Mouse (Mus musculus) heart, adult 2 months (tissue): ENCODE data around the gene Lins1.
A peak's percentile ranks its signal among the peaks of the same experiment; 100 is the strongest.

ENCODE experiments used
- CTCF ChIP-seq: fragments of 200-600 bp; IDR thresholded peaks from 2 replicates; pipeline ENCODE4 v1.8.1; 2022; ENCODE audit warnings: antibody characterized with exemption, mild to moderate bottlenecking, moderate library complexity
- POLR2A ChIP-seq: fragments of 200-500 bp; IDR thresholded peaks from 2 replicates; pipeline ENCODE4 v1.6.1; 2011; ENCODE audit warnings: mild to moderate bottlenecking, low read depth, low read length, control low read depth; ENCODE audit not compliant: insufficient read depth

- TF ChIP-seq POLR2A (peak; percentile 62), CTCF (peak; percentile 45)
Observed at GRCm38 (mm10) chr7:66689620-66690360, at the start of gene Lins1.
